Mouse (Mus musculus) bone marrow macrophage, adult 2 months (primary cell): ENCODE results near the gene Rnf40.

Experiments used
- CTCF ChIP-seq: IDR thresholded peaks from 2 replicates; pipeline ENCODE4 v1.5.1; 2012; ENCODE audit warnings: low read depth, mild to moderate bottlenecking, low read length, moderate library complexity
- POLR2A ChIP-seq: IDR thresholded peaks from 2 replicates; pipeline ENCODE4 v1.6.1; 2012; ENCODE audit warnings: mild to moderate bottlenecking, low read depth, low read length, borderline replicate concordance

GRCm38 (mm10) chr7:127646363-127646762, 57.8 kb downstream of the Rnf40 start:
- TF ChIP-seq POLR2A (no peak), CTCF (no peak)
